ENCODE assay signal across 13 mouse cellular contexts in genomic region chr14:45478977-45479806, GRCm38 (mm10). TPM values are rescaled to one million over a fixed set of nuclear protein-coding genes. Genes with fewer than 3 reads are reported as not detected.
A peak's percentile ranks its signal among the peaks of the same experiment; 100 is the strongest.
DNase-seq lines count a peak whose midpoint lies in the region; ATAC-seq and TF ChIP-seq lines count a peak whose summit lies in the region.
"Had no signal": no experiment of that assay in that cellular context is flagged by ENCODE, and none has a peak within 500 bp of the region (broad histone marks: within the 10 kb centered on the region; RNA-seq: fewer than 3 reads in every experiment).

No protein-coding gene starts in this region.

- no peak overlapping the region for H3K4me2 ChIP-seq in heart, embryonic 13.5 days
- H3K4me2 ChIP-seq: embryonic facial prominence, embryonic 13.5 days had no signal

- no peak overlapping the region for H3K4me3 ChIP-seq in heart, embryonic 13.5 days
- no peak overlapping the region for H3K4me3 ChIP-seq in layer of hippocampus, adult 2 months
- no peak overlapping the region for H3K4me3 ChIP-seq in C2C12 (ENCODE audit: insufficient read depth, poor library complexity, severe bottlenecking)
- H3K4me3 ChIP-seq in embryonic fibroblast, embryonic 13.5 days (ENCODE audit: insufficient read depth, low read length) = no peak overlapping the region
- H3K4me3 ChIP-seq: embryonic facial prominence, embryonic 13.5 days; hindbrain, embryonic 10.5 days had no signal

- peaks cover 73% of the 10 kb centered on the region for H3K36me3 ChIP-seq in heart, embryonic 13.5 days
- peaks cover 54% of the 10 kb centered on the region for H3K36me3 ChIP-seq in C2C12 (ENCODE audit: control insufficient read depth, insufficient read depth)

- intact Hi-C loops in heart, postnatal 36 days (cut with DNase I) = loop anchor here (2.0 to 5.0 kb wide), 2 partner anchors 16 to 48 kb away; no protein-coding TSS in a partner anchor
- intact Hi-C loops in left cerebral cortex, postnatal 36 days (cut with DNase I) = no loop called here

- TF ChIP-seq POLR2A in embryonic fibroblast, embryonic 13.5 days (IDR thresholded peaks at IDR 0.05; ENCODE audit: low read depth, low read length) = no peak

- peak overlapping the region; percentile 61 for H3K27ac ChIP-seq in heart, embryonic 13.5 days (replicated peaks)
- 0 out of 2 replicates have a peak overlapping the region, but pooled peaks have one; percentile 5 for H3K27ac ChIP-seq in layer of hippocampus, adult 2 months
- peak overlapping the region; percentile 66 for H3K27ac ChIP-seq in embryonic fibroblast, embryonic 13.5 days (ENCODE audit: insufficient read depth, low read length)
- H3K27ac ChIP-seq: embryonic facial prominence, embryonic 13.5 days; hindbrain, embryonic 10.5 days had no signal

- DNase-seq in heart, postnatal 36 days = no peak
- DNase-seq in layer of hippocampus, adult 2 months (ENCODE audit: low spot score in 2 of 2) = no peak
- no peak for DNase-seq in layer of hippocampus, postnatal 10 days (ENCODE audit: low spot score in 2 of 2)
- no peak for DNase-seq in left cerebral cortex, postnatal 36 days (ENCODE audit: low spot score in 2 of 2)
- DNase-seq in cerebellum, adult 9-10 months = no peak
- DNase-seq: cerebellum, adult 2 months; thymus, postnatal 4 days had no signal

- TF ChIP-seq CTCF in layer of hippocampus, adult 2 months (conservative IDR thresholded peaks at IDR 0.05) = no peak
- no peak for TF ChIP-seq CTCF in C2C12 (IDR thresholded peaks at IDR 0.05; ENCODE audit: control insufficient read depth, insufficient read depth, insufficient read length)
- no peak for TF ChIP-seq CTCF in embryonic fibroblast, embryonic 13.5 days (IDR thresholded peaks at IDR 0.05; ENCODE audit: borderline replicate concordance, insufficient read depth, low read length)

- H3K4me1 ChIP-seq in heart, embryonic 13.5 days = peaks cover 24% of the 10 kb centered on the region
- H3K4me1 ChIP-seq in embryonic fibroblast, embryonic 13.5 days (ENCODE audit: control insufficient read depth, insufficient read depth, low read length) = peaks cover 18% of the 10 kb centered on the region

- H3K27me3 ChIP-seq in heart, embryonic 13.5 days (replicated peaks) = no peaks in the 10 kb centered on the region
- H3K27me3 ChIP-seq in C2C12 (ENCODE audit: control insufficient read depth, insufficient read depth, insufficient read length) = no peaks in the 10 kb centered on the region
- H3K27me3 ChIP-seq: embryonic facial prominence, embryonic 13.5 days had no signal

- 39% methylated on average over 9 of the region's 9 CpGs for WGBS in heart, embryonic 13.5 days

- H3K79me3 ChIP-seq in C2C12 (ENCODE audit: low read depth) = no peaks in the 10 kb centered on the region

- H3K9me3 ChIP-seq in heart, embryonic 13.5 days = no peaks in the 10 kb centered on the region
- H3K9me3 ChIP-seq: embryonic facial prominence, embryonic 13.5 days; hindbrain, embryonic 10.5 days had no signal

- H3K79me2 ChIP-seq in C2C12 (ENCODE audit: control insufficient read depth, insufficient read depth) = no peaks in the 10 kb centered on the region

- no peak overlapping the region for H3ac ChIP-seq in C2C12 (ENCODE audit: control insufficient read depth, insufficient read length, low read depth)

- no peak overlapping the region for H3K9ac ChIP-seq in heart, embryonic 13.5 days
- H3K9ac ChIP-seq: embryonic facial prominence, embryonic 13.5 days had no signal

- no peak for ATAC-seq in heart, embryonic 13.5 days (ENCODE audit: extremely low read depth, insufficient number of reproducible peaks, low FRiP score, low TSS enrichment)

TF ChIP-seq in C2C12, 6 proteins besides CTCF, POLR2A, EP300 and RAD21:
- TF ChIP-seq CEBPB (IDR thresholded peaks at IDR 0.05; ENCODE audit: low read depth) (no peak), MAX (IDR thresholded peaks at IDR 0.05) (no peak), FOSL1 (IDR thresholded peaks at IDR 0.05; ENCODE audit: insufficient read depth, low read length, poor library complexity, severe bottlenecking) (no peak), MYOG (IDR thresholded peaks at IDR 0.05; ENCODE audit: control insufficient read depth, extremely low read depth, insufficient read length) (no peak), MYOD1 (IDR thresholded peaks at IDR 0.05; ENCODE audit: control insufficient read depth, insufficient read length, low read depth) (peak; percentile 75), USF1 (IDR thresholded peaks at IDR 0.05; ENCODE audit: low read depth) (peak; percentile 33)
TF ChIP-seq in C2C12: peak in this region for 2.

RNA-seq across cellular contexts. Expression of gene Fermt2, which starts 50.7 kb away (rescaled TPM):
- 170 and 197 TPM in 2 replicates for polyA plus RNA-seq in heart, embryonic 13.5 days (2015; fragmentation: Nextera tagmentation; extraction: Ambion mirVana)
- 100 to 1,000 TPM; 272 to 292 TPM for total RNA-seq in heart, postnatal 36 days (2021)
- 100 to 1,000 TPM in 1 of 2 experiments, 10 to 100 TPM in 1; 90.8 to 100 TPM for total RNA-seq in layer of hippocampus, adult 2 months (2021)
- 100 to 1,000 TPM in 1 of 2 experiments, 10 to 100 TPM in 1; 90.8 to 117 TPM for total RNA-seq in layer of hippocampus, postnatal 10 days (2021)
- polyA plus RNA-seq in C2C12 (2012; fragmentation: generic; extraction: Trizol) = 40.9 TPM
- 244 and 317 TPM in 2 replicates for polyA plus RNA-seq in embryonic fibroblast, embryonic 13.5 days (2011; ENCODE audit: insufficient read length, low read depth, missing spikeins)
- total RNA-seq in left cerebral cortex, postnatal 36 days (2021) = 10 to 100 TPM; 91.8 to 91.9 TPM
- total RNA-seq: megakaryocyte-erythroid progenitor cell, adult 5-6 weeks had no signal

Comparison
In these comparisons a context has a peak if more than half of its experiments do, and no peak if none do; other contexts are left out.
1. H3K27ac ChIP-seq: peak in every context shown above with its lines; median percentile 66 in embryonic fibroblast, embryonic 13.5 days; 61 in heart, embryonic 13.5 days; 5 in layer of hippocampus, adult 2 months.